22 mouse cellular contexts compared by ENCODE assay signal in genomic region chr5:101539818-101540217, GRCm38 (mm10).
DNase-seq lines count a peak whose midpoint lies in the region; ATAC-seq lines count a peak whose summit lies in the region.
"Had no signal": no experiment of that assay in that cellular context is flagged by ENCODE, and none has a peak within 500 bp of the region (broad histone marks: within the 10 kb centered on the region; RNA-seq: fewer than 3 reads in every experiment).

No protein-coding gene starts in this region.

- ATAC-seq in common myeloid progenitor, adult 5-6 weeks (replicated peaks; ENCODE audit: low read depth, poor library complexity, severe bottlenecking): peak; percentile 55
- ATAC-seq in granulocyte monocyte progenitor cell, adult 5-6 weeks (replicated peaks; ENCODE audit: poor library complexity, severe bottlenecking): peak; percentile 90
- ATAC-seq in megakaryocyte, adult 5-6 weeks (ENCODE audit: poor library complexity, severe bottlenecking): peak; percentile 47; the same call in 1 of the 2 replicates
- peak; percentile 83 for ATAC-seq in megakaryocyte progenitor cell, adult 5-6 weeks (replicated peaks; ENCODE audit: poor library complexity)
- no peak for ATAC-seq in activated CD4-positive, CD25-positive, alpha-beta regulatory T cell, adult 4 months
- no peak for ATAC-seq in forebrain, embryonic 12.5 days (ENCODE audit: low FRiP score)
- ATAC-seq: CD4-positive, CD25-positive, alpha-beta regulatory T cell, adult 4 months; Patski had no signal

- no peak overlapping the region for H3K4me2 ChIP-seq in forebrain, embryonic 12.5 days

- no peak overlapping the region for H3K9ac ChIP-seq in forebrain, embryonic 12.5 days

- peaks cover 27% of the 10 kb centered on the region for H3K4me1 ChIP-seq in forebrain, embryonic 12.5 days

- no peaks in the 10 kb centered on the region for H3K9me3 ChIP-seq in forebrain, embryonic 12.5 days

- DNase-seq in adrenal gland, adult 8-10 months: no peak
- DNase-seq in cerebellum, adult 11-12 months: no peak
- DNase-seq: adrenal gland, adult 2 months; adrenal gland, postnatal 10 days; adrenal gland, postnatal 14 days; adrenal gland, postnatal 25 days; adrenal gland, postnatal 36 days; B cell, adult 2 months; cerebellum, adult 11 months; cerebellum, adult 18-20 months; cerebellum, adult 2 months; cerebellum, adult 8-10 months had no signal

- H3K27me3 ChIP-seq in forebrain, embryonic 12.5 days: peaks cover 93% of the 10 kb centered on the region
- H3K27me3 ChIP-seq: CH12.LX had no signal

- H3K36me3 ChIP-seq in forebrain, embryonic 12.5 days (replicated peaks): no peaks in the 10 kb centered on the region
- H3K36me3 ChIP-seq: G1E had no signal

- 5% methylated on average over 1 of the region's 1 CpGs for WGBS in forebrain, embryonic 12.5 days

- no peak overlapping the region for H3K27ac ChIP-seq in forebrain, embryonic 12.5 days

- no peak overlapping the region for H3K4me3 ChIP-seq in forebrain, embryonic 12.5 days (replicated peaks)

Comparison
In these comparisons a context has a peak if more than half of its experiments do, and no peak if none do; other contexts are left out.
1. ATAC-seq: peak in common myeloid progenitor, adult 5-6 weeks (single experiment), granulocyte monocyte progenitor cell, adult 5-6 weeks (single experiment), megakaryocyte, adult 5-6 weeks (single experiment) and megakaryocyte progenitor cell, adult 5-6 weeks (single experiment); none in activated CD4-positive, CD25-positive, alpha-beta regulatory T cell, adult 4 months (single experiment) and forebrain, embryonic 12.5 days (single experiment).